Mouse (Mus musculus): ENCODE data around the gene Krt18.
"Not testable (repeated sequence)": the region's sequence is repeated elsewhere in the genome, so short reads cannot be mapped to it uniquely, and the experiment has no call there.

Gene Krt18

GRCm38 (mm10) chr15:102065661-102066325 is 37.8 kb downstream of the Krt18 start:
- peak; percentile 78 to 85 for DNase-seq (ENCODE audit: low spot score in 2 of 2)

- DNase-seq (ENCODE audit: low spot score in 2 of 2), result no peak
These were observed 42.8 kb downstream of the Krt18 start for GRCm38 (mm10) chr15:102070476-102071467.

DNA sequence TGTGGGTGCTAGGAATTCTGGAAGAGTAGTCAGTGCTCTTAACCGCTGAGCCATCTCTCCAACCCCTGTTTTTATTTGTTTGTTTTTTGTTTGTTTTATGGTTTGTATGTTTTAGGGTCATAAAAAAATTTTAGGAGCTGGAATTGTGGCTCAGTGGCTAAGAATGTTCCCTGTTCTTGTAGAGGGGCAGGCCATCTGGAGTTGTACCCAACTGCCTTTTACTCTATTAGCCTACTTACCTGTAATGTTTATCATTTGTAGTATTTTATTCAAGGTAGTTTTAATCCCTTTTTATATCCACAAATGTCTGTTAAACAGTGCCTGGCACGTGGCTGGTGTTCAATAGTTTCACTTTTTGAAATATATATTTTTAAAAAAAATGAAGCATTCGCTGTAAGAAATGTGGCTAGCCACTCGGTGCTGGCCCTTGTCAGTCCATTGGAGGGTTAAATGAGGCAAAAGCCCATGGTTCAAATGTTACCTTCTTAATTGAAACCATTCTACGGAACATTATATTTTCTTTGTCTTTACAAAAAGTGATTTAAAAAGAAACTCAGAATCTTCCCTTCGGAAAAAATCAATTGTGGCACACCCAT is 45.1 kb downstream of the Krt18 start:
- DNase-seq (ENCODE audit: low spot score in 2 of 2), result no peak

DNA sequence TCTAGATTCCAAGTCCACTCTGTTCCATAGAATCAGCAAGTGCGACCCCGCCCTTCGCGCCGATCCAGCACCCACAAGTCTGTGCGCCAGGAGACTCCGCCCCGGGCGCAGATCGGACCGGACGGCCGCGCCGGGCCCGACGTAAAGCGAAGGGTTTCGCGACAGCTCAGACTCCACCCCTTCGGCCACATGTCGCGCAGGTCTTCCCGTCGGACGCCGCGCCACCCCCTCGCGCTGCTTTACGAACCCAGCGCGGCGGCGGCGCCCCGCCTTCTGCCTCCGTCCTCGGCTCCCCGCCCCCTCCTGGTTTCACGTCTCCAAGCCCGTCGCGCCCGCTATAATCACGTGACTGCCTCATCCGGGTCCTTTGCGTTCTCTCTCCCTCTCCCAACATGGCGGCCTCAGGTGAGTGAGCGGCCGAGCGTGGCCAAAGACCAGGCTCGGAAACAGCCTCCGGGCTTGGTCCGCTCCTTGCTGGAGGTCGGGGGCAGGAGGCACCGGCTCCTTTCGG is 45.6 kb downstream of the Krt18 start, which contains the start of gene Eif4b:
Gene Eif4b (plus strand): TSS at position 215 of the 511 bp plus-strand sequence.
- peak; percentile 97 to 98 for DNase-seq (ENCODE audit: low spot score in 2 of 2)

- peak; percentile 32 to 61 for DNase-seq (ENCODE audit: low spot score in 2 of 2)
These were observed 46.2 kb downstream of the Krt18 start for GRCm38 (mm10) chr15:102074070-102074731.

GRCm38 (mm10) chr15:102074876-102075585 is 47.1 kb downstream of the Krt18 start:
- no peak for DNase-seq (ENCODE audit: low spot score in 2 of 2)

DNA sequence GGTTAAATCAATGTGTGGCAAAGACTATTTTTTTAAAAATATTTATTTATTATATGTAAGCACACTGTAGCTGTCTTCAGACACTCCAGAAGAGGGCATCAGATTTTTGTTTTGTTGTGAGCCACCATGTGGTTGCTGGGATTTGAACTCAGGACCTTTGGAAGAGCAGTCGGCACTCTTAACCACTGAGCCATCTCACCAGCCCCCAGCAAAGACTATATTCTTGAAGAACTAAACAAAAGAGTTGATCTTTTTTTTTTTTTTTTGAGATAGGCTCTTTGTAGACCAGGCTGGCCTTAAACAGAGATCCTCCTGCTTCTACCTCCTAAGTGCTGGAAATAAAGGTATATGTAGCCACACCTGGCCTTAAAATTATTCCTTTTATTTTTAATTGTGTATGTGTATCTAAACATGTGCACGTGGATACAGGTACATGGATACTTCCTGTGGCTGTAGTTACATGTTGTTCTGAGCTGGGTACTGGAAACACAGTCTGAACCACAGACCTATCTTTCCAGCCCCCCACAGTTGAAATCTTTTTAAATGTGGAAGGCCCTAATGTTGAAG is 49.2 kb downstream of the Krt18 start:
- DNase-seq (ENCODE audit: low spot score in 2 of 2), result no peak

DNA sequence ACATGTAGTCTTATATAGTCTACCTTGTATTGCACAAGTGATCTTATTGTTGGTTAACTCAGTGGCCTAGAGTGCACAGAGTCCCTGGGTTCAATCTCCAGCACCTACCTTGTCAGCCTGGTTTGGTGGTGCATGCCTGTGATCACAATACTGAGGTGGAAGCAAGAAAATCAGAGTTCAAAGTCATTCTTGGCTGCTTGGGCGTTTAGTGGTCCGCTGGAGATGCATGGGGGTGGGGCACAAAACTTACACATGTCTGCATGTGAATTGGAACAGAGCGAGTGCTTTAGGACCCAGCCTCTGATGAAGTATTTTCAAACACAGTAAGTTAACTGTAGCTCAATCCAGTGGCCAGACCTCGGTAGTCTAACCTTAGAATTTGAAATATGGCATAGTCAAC is 51.2 kb downstream of the Krt18 start:
- no peak for DNase-seq (ENCODE audit: low spot score in 2 of 2)

DNA sequence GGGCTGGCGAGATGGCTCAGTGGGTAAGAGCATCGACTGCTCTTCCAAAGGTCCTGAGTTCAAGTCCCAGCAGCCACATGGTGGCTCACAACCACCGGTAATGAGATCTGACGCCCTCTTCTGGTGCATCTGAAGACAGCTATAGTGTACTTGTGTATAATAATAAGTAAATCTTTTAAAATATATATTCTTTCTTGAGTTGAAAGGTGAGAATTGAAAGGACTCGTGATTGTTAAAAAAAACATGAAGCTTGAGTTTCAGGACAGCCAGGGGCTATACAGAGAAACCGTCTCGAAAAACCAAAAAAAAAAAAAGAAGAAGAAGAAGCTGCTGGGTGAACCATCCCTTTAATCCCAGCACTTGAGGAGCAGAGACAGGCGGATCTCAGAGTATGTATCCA is 51.9 kb downstream of the Krt18 start:
- not testable (repeated sequence) for DNase-seq (ENCODE audit: low spot score in 2 of 2)

DNA sequence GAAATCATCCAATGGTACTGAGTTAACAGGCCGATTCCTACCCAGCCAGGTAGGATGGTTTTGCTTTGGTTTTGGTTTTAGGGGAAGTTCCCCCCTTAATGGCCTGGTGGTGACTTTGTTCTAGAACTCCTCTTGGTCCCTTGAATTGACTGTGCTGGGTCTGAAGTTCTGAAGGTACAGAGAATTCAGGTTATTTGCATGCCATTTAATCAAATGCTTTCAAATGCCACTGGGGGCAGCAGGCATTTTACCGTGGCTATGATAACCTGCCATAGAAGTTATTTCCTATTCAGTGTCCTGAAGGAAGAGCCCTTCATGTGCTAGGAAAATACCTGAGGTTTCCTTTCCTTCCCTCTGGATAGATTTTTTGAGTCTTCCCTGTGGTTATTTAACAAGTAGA is 52.4 kb downstream of the Krt18 start:
- no peak for DNase-seq (ENCODE audit: low spot score in 2 of 2)

Measured in frontal cortex, postnatal 25 days (tissue).